Mouse (Mus musculus): Measurements from ENCODE around the gene Pla2g6. TPM values are rescaled to one million over a fixed set of nuclear protein-coding genes. Genes with fewer than 3 reads are reported as not detected.

Pla2g6 gene
- polyA plus RNA-seq, 2 experiments, result 12.7 to 21.8 TPM

GRCm38 (mm10) chr15:79273020-79273419 is 55.2 kb downstream of the Pla2g6 start:
- ATAC-seq (ENCODE audit: low FRiP score, low read depth), result no peak
- H3K27ac ChIP-seq (replicated peaks; ENCODE audit: low read depth, low read length), result no peak overlapping the region
- H3K9ac ChIP-seq (ENCODE audit: low read depth, low read length, severe bottlenecking), result no peak overlapping the region
- 56% methylated on average over 9 of the region's 10 CpGs for WGBS
- peaks cover 14% of the 10 kb centered on the region; the same call in 1 of the 2 replicates for H3K27me3 ChIP-seq (ENCODE audit: control insufficient read depth, insufficient read depth, low read length)
- DNase-seq (ENCODE audit: low spot score), result no peak
- no peak for TF ChIP-seq POLR2A (IDR thresholded peaks at IDR 0.05; ENCODE audit: borderline replicate concordance, extremely low read depth, insufficient read depth, insufficient read length)
- no peaks in the 10 kb centered on the region for H3K9me3 ChIP-seq (ENCODE audit: control insufficient read depth, low read length)
- no peak overlapping the region for H3K4me2 ChIP-seq (replicated peaks; ENCODE audit: low read depth, low read length, severe bottlenecking)
- no peak overlapping the region for H3K4me3 ChIP-seq (replicated peaks; ENCODE audit: low read length)
- no peaks in the 10 kb centered on the region for H3K36me3 ChIP-seq (ENCODE audit: control insufficient read depth, insufficient read depth, low read length)
- peaks cover 6% of the 10 kb centered on the region; the same call in 1 of the 2 replicates for H3K4me1 ChIP-seq (ENCODE audit: control insufficient read depth, insufficient read depth, low read length)

- Histone ChIP-seq H3K4me3 (replicated peaks; ENCODE audit: low read length) (peak overlapping the region; percentile 28), H3K9me3 (ENCODE audit: control insufficient read depth, low read length) (no peaks in the 10 kb centered on the region), H3K27ac (replicated peaks; ENCODE audit: low read depth, low read length) (no peak overlapping the region), H3K27me3 (ENCODE audit: control insufficient read depth, insufficient read depth, low read length) (peaks cover 14% of the 10 kb centered on the region; the same call in 1 of the 2 replicates), H3K4me2 (replicated peaks; ENCODE audit: low read depth, low read length, severe bottlenecking) (peak overlapping the region; percentile 53), H3K9ac (ENCODE audit: low read depth, low read length, severe bottlenecking) (no peak overlapping the region), H3K4me1 (ENCODE audit: control insufficient read depth, insufficient read depth, low read length) (peaks cover 6% of the 10 kb centered on the region; the same call in 1 of the 2 replicates), H3K36me3 (ENCODE audit: control insufficient read depth, insufficient read depth, low read length) (no peaks in the 10 kb centered on the region)
- no peak for DNase-seq (ENCODE audit: low spot score)
- no peak for TF ChIP-seq POLR2A (IDR thresholded peaks at IDR 0.05; ENCODE audit: borderline replicate concordance, extremely low read depth, insufficient read depth, insufficient read length)
- WGBS, result 15% methylated on average over 17 of the region's 17 CpGs
- ATAC-seq (ENCODE audit: low FRiP score, low read depth), result no peak
Observed at GRCm38 (mm10) chr15:79271124-79271746, 57.0 kb downstream of the Pla2g6 start.

GRCm38 (mm10) chr15:79270317-79271123 is 57.7 kb downstream of the Pla2g6 start:
- 3% methylated on average over 24 of the region's 33 CpGs for WGBS
- H3K9ac ChIP-seq (ENCODE audit: low read depth, low read length, severe bottlenecking), result no peak overlapping the region
- ATAC-seq (ENCODE audit: low FRiP score, low read depth), result peak; percentile 75; the same call in 1 of the 2 replicates

GRCm38 (mm10) chr15:79268521-79268920 is 59.7 kb downstream of the Pla2g6 start:
- DNase-seq (ENCODE audit: low spot score) (no peak), ATAC-seq (ENCODE audit: low FRiP score, low read depth) (no peak)
- no peak overlapping the region for H3K4me3 ChIP-seq (replicated peaks; ENCODE audit: low read length)
- TF ChIP-seq POLR2A (IDR thresholded peaks at IDR 0.05; ENCODE audit: borderline replicate concordance, extremely low read depth, insufficient read depth, insufficient read length), result no peak
- peaks cover 6% of the 10 kb centered on the region; the same call in 1 of the 2 replicates for H3K4me1 ChIP-seq (ENCODE audit: control insufficient read depth, insufficient read depth, low read length)
- no peak overlapping the region for H3K27ac ChIP-seq (replicated peaks; ENCODE audit: low read depth, low read length)
- no peaks in the 10 kb centered on the region for H3K9me3 ChIP-seq (ENCODE audit: control insufficient read depth, low read length)
- H3K27me3 ChIP-seq (ENCODE audit: control insufficient read depth, insufficient read depth, low read length), result peaks cover 15% of the 10 kb centered on the region; the same call in 1 of the 2 replicates
- no peak overlapping the region for H3K4me2 ChIP-seq (replicated peaks; ENCODE audit: low read depth, low read length, severe bottlenecking)
- H3K36me3 ChIP-seq (ENCODE audit: control insufficient read depth, insufficient read depth, low read length), result no peaks in the 10 kb centered on the region
- 32% methylated on average over 1 of the region's 1 CpGs for WGBS
- no peak overlapping the region for H3K9ac ChIP-seq (ENCODE audit: low read depth, low read length, severe bottlenecking)

More at GRCm38 (mm10) chr15:79270317-79271123, 57.7 kb downstream of the Pla2g6 start:
- H3K27ac ChIP-seq (replicated peaks; ENCODE audit: low read depth, low read length), result no peak overlapping the region
- H3K27me3 ChIP-seq (ENCODE audit: control insufficient read depth, insufficient read depth, low read length), result peaks cover 14% of the 10 kb centered on the region; the same call in 1 of the 2 replicates
- H3K36me3 ChIP-seq (ENCODE audit: control insufficient read depth, insufficient read depth, low read length), result no peaks in the 10 kb centered on the region
- H3K4me1 ChIP-seq (ENCODE audit: control insufficient read depth, insufficient read depth, low read length), result peaks cover 6% of the 10 kb centered on the region; the same call in 1 of the 2 replicates
- H3K4me2 ChIP-seq (replicated peaks; ENCODE audit: low read depth, low read length, severe bottlenecking), result peak overlapping the region; percentile 53
- peak overlapping the region; percentile 28 for H3K4me3 ChIP-seq (replicated peaks; ENCODE audit: low read length)
- peak; percentile 65 for DNase-seq (ENCODE audit: low spot score)
- no peak for TF ChIP-seq POLR2A (IDR thresholded peaks at IDR 0.05; ENCODE audit: borderline replicate concordance, extremely low read depth, insufficient read depth, insufficient read length)
- no peaks in the 10 kb centered on the region for H3K9me3 ChIP-seq (ENCODE audit: control insufficient read depth, low read length)

GRCm38 (mm10) chr15:79265384-79265783 is 62.8 kb downstream of the Pla2g6 start:
- 54% methylated on average over 4 of the region's 4 CpGs for WGBS
- no peak for ATAC-seq (ENCODE audit: low FRiP score, low read depth)
- DNase-seq (ENCODE audit: low spot score), result no peak
- no peaks in the 10 kb centered on the region for H3K9me3 ChIP-seq (ENCODE audit: control insufficient read depth, low read length)
- no peak for TF ChIP-seq POLR2A (IDR thresholded peaks at IDR 0.05; ENCODE audit: borderline replicate concordance, extremely low read depth, insufficient read depth, insufficient read length)
- no peak overlapping the region for H3K4me3 ChIP-seq (replicated peaks; ENCODE audit: low read length)
- H3K27ac ChIP-seq (replicated peaks; ENCODE audit: low read depth, low read length), result no peak overlapping the region
- H3K36me3 ChIP-seq (ENCODE audit: control insufficient read depth, insufficient read depth, low read length), result no peaks in the 10 kb centered on the region
- no peak overlapping the region for H3K4me2 ChIP-seq (replicated peaks; ENCODE audit: low read depth, low read length, severe bottlenecking)
- no peak overlapping the region; the same call in 1 of the 2 replicates for H3K9ac ChIP-seq (ENCODE audit: low read depth, low read length, severe bottlenecking)
- H3K27me3 ChIP-seq (ENCODE audit: control insufficient read depth, insufficient read depth, low read length), result peaks cover 15% of the 10 kb centered on the region; the same call in 1 of the 2 replicates
- H3K4me1 ChIP-seq (ENCODE audit: control insufficient read depth, insufficient read depth, low read length), result no peaks in the 10 kb centered on the region

All from limb, embryonic 14.5 days (tissue).